Mouse (Mus musculus) heart, embryonic 16.5 days (tissue): ENCODE results near the gene Clock. TPM values are rescaled to one million over a fixed set of nuclear protein-coding genes. Genes with fewer than 3 reads are reported as not detected.

Experiments used
- ATAC-seq: fragments of 200-750 bp; cut with Nextera tagmentation; replicated peaks from 2 replicates; pipeline ENCODE4 v1.8.0; 2017; ENCODE audit warnings: moderate number of reproducible peaks; ENCODE audit not compliant: insufficient read depth, low FRiP score; ENCODE audit errors: extremely low read depth
- H3K27ac ChIP-seq: fragments of 300-500 bp; sonication (generic); 2 replicates; pipeline ENCODE4 v1.5.1; 2014; ENCODE audit warnings: mild to moderate bottlenecking, low read length, control low read depth, moderate library complexity
- H3K27me3 ChIP-seq: fragments of 300-500 bp; sonication (generic); 2 replicates; pipeline ENCODE4 v1.6.1; 2014; ENCODE audit warnings: low read length, mixed read lengths; ENCODE audit not compliant: control insufficient read depth, insufficient read depth
- H3K36me3 ChIP-seq: fragments of 300-500 bp; sonication (generic); 2 replicates; pipeline ENCODE4 v1.6.1; 2014; ENCODE audit not compliant: control insufficient read depth, insufficient read depth
- H3K4me1 ChIP-seq: fragments of 300-500 bp; sonication (generic); 2 replicates; pipeline ENCODE4 v1.6.1; 2014; ENCODE audit warnings: low read length, mixed read lengths; ENCODE audit not compliant: control insufficient read depth, insufficient read depth
- H3K4me2 ChIP-seq: fragments of 300-500 bp; sonication (generic); 2 replicates; pipeline ENCODE4 v1.6.1; 2014; ENCODE audit warnings: low read depth, mild to moderate bottlenecking, control low read depth, low read length
- H3K4me3 ChIP-seq: fragments of 300-500 bp; sonication (generic); 2 replicates; pipeline ENCODE4 v1.5.1; 2014; ENCODE audit warnings: mild to moderate bottlenecking, control low read depth, low read length
- H3K9ac ChIP-seq: fragments of 300-500 bp; sonication (generic); 2 replicates; pipeline ENCODE4 v1.6.1; 2014; ENCODE audit warnings: low read length, control low read depth
- H3K9me3 ChIP-seq: fragments of 300-500 bp; sonication (generic); replicated peaks from 2 replicates; pipeline ENCODE4 v1.6.1; 2016; ENCODE audit warnings: low read length; ENCODE audit not compliant: control insufficient read depth
- WGBS: fragments of 180-500 bp; shearing (Covaris S2); extraction: QIAGEN DNeasy Blood & Tissue Kit; methylation state at CpG from one replicate; pipeline ENCODE4 v1.1.7; 2014; 5-methylcytosine and 5-hydroxymethylcytosine counted together
- polyA plus RNA-seq: library from polyadenylated mRNA; unstranded; fragments of >200 nt; fragmentation: Nextera tagmentation; extraction: Ambion mirVana; gene quantifications from 2 replicates; pipeline ENCODE4 v1.2.1, GENCODE M21; 2015

Clock gene
- polyA plus RNA-seq, 1 experiment from 2014 or later = 9.8 TPM

- no peak for ATAC-seq
- Histone ChIP-seq H3K9me3 (no peaks in the 10 kb centered on the region), H3K4me3 (no peak overlapping the region), H3K27ac (no peak overlapping the region), H3K9ac (no peak overlapping the region), H3K27me3 (no peaks in the 10 kb centered on the region), H3K4me2 (no peak overlapping the region), H3K36me3 (peaks cover 14% of the 10 kb centered on the region), H3K4me1 (no peaks in the 10 kb centered on the region)
- WGBS = 76% methylated on average over 3 of the region's 3 CpGs
These were observed 61.3 kb downstream of the Clock start for GRCm38 (mm10) chr5:76243274-76243673.

GRCm38 (mm10) chr5:76231171-76231855, 73.3 kb downstream of the Clock start:
- Histone ChIP-seq H3K4me3 (no peak overlapping the region), H3K27ac (no peak overlapping the region), H3K9ac (no peak overlapping the region), H3K9me3 (no peaks in the 10 kb centered on the region), H3K36me3 (peaks cover 37% of the 10 kb centered on the region), H3K4me1 (no peaks in the 10 kb centered on the region), H3K27me3 (no peaks in the 10 kb centered on the region), H3K4me2 (no peak overlapping the region)
- no peak for ATAC-seq
- 92% methylated on average over 13 of the region's 13 CpGs for WGBS

GRCm38 (mm10) chr5:76216691-76217090, 87.9 kb downstream of the Clock start:
- ATAC-seq = no peak
- H3K9ac ChIP-seq = no peak overlapping the region
- 47% methylated on average over 6 of the region's 6 CpGs for WGBS

GRCm38 (mm10) chr5:76208066-76208465, 96.5 kb downstream of the Clock start:
- Histone ChIP-seq H3K4me1 (no peaks in the 10 kb centered on the region), H3K27me3 (no peaks in the 10 kb centered on the region), H3K4me3 (no peak overlapping the region), H3K36me3 (peaks cover 42% of the 10 kb centered on the region), H3K9ac (no peak overlapping the region), H3K27ac (no peak overlapping the region), H3K4me2 (no peak overlapping the region), H3K9me3 (no peaks in the 10 kb centered on the region)
- WGBS = 77% methylated on average over 5 of the region's 5 CpGs
- ATAC-seq = no peak

More at GRCm38 (mm10) chr5:76216691-76217090, 87.9 kb downstream of the Clock start:
- H3K4me1 ChIP-seq = 0 out of 2 replicates have a peak, but pooled peaks cover 3% of the 10 kb centered on the region
- H3K36me3 ChIP-seq = peaks cover 3% of the 10 kb centered on the region; the same call in 1 of the 2 replicates
- H3K9me3 ChIP-seq = no peaks in the 10 kb centered on the region
- no peak overlapping the region for H3K27ac ChIP-seq
- no peaks in the 10 kb centered on the region for H3K27me3 ChIP-seq
- no peak overlapping the region for H3K4me3 ChIP-seq
- no peak overlapping the region for H3K4me2 ChIP-seq

- Histone ChIP-seq H3K9me3 (no peaks in the 10 kb centered on the region), H3K36me3 (peaks cover 39% of the 10 kb centered on the region), H3K27ac (no peak overlapping the region), H3K4me2 (no peak overlapping the region), H3K4me3 (no peak overlapping the region), H3K27me3 (no peaks in the 10 kb centered on the region), H3K9ac (no peak overlapping the region), H3K4me1 (no peaks in the 10 kb centered on the region)
- no peak for ATAC-seq
- 95% methylated on average over 2 of the region's 2 CpGs for WGBS
These were observed 98.7 kb downstream of the Clock start for GRCm38 (mm10) chr5:76205886-76206285.

GRCm38 (mm10) chr5:76203171-76203570, 101.4 kb downstream of the Clock start:
- H3K27me3 ChIP-seq = no peaks in the 10 kb centered on the region
- peaks cover 44% of the 10 kb centered on the region for H3K36me3 ChIP-seq
- ATAC-seq = no peak
- no peaks in the 10 kb centered on the region for H3K9me3 ChIP-seq
- H3K9ac ChIP-seq = no peak overlapping the region
- no peak overlapping the region for H3K4me2 ChIP-seq
- no peaks in the 10 kb centered on the region for H3K4me1 ChIP-seq
- H3K4me3 ChIP-seq = no peak overlapping the region
- no peak overlapping the region for H3K27ac ChIP-seq
- 68% methylated on average over 3 of the region's 3 CpGs for WGBS

- Histone ChIP-seq H3K4me1 (peaks cover 4% of the 10 kb centered on the region), H3K9ac (no peak overlapping the region), H3K4me2 (no peak overlapping the region), H3K27ac (no peak overlapping the region), H3K36me3 (peaks cover 20% of the 10 kb centered on the region), H3K4me3 (no peak overlapping the region), H3K27me3 (no peaks in the 10 kb centered on the region), H3K9me3 (no peaks in the 10 kb centered on the region)
- ATAC-seq = no peak
- 89% methylated on average over 13 of the region's 13 CpGs for WGBS
These were observed 105.2 kb downstream of the Clock start for GRCm38 (mm10) chr5:76199346-76199745.

- Histone ChIP-seq H3K27me3 (no peaks in the 10 kb centered on the region), H3K27ac (peak overlapping the region; percentile 12; the same call in 1 of the 2 replicates), H3K4me3 (no peak overlapping the region), H3K4me1 (peaks cover 26% of the 10 kb centered on the region), H3K9me3 (no peaks in the 10 kb centered on the region), H3K36me3 (peaks cover 5% of the 10 kb centered on the region; the same call in 1 of the 2 replicates), H3K4me2 (peak overlapping the region; percentile 27; the same call in 1 of the 2 replicates), H3K9ac (no peak overlapping the region)
- 43% methylated on average over 6 of the region's 6 CpGs for WGBS
- ATAC-seq = no peak
These were observed 110.1 kb downstream of the Clock start for GRCm38 (mm10) chr5:76194377-76194945.

GRCm38 (mm10) chr5:76193075-76193474, 111.5 kb downstream of the Clock start:
- Histone ChIP-seq H3K4me3 (no peak overlapping the region), H3K27ac (no peak overlapping the region), H3K4me2 (no peak overlapping the region), H3K27me3 (no peaks in the 10 kb centered on the region), H3K9ac (no peak overlapping the region), H3K36me3 (peaks cover 5% of the 10 kb centered on the region; the same call in 1 of the 2 replicates), H3K4me1 (peaks cover 33% of the 10 kb centered on the region), H3K9me3 (no peaks in the 10 kb centered on the region)
- no peak for ATAC-seq
